Mouse (Mus musculus): ENCODE data around the gene Lpcat3.
"Not testable (repeated sequence)": the region's sequence is repeated elsewhere in the genome, so short reads cannot be mapped to it uniquely, and the experiment has no call there.

The Lpcat3 gene

GRCm38 (mm10) chr6:124676171-124676570, 13.3 kb downstream of the Lpcat3 start:
- no peak for DNase-seq (ENCODE audit: low read depth, low spot score)

GRCm38 (mm10) chr6:124678769-124679168, 15.9 kb downstream of the Lpcat3 start:
- no peak for DNase-seq (ENCODE audit: low read depth, low spot score)

GRCm38 (mm10) chr6:124679486-124679885, 16.7 kb downstream of the Lpcat3 start:
- no peak for DNase-seq (ENCODE audit: low read depth, low spot score)

GRCm38 (mm10) chr6:124682291-124682690, 19.5 kb downstream of the Lpcat3 start:
- not testable (repeated sequence) for DNase-seq (ENCODE audit: low read depth, low spot score)

- DNase-seq (ENCODE audit: low read depth, low spot score) = no peak
Measured at GRCm38 (mm10) chr6:124683591-124684417, 21.0 kb downstream of the Lpcat3 start.

- no peak for DNase-seq (ENCODE audit: low read depth, low spot score)
Measured at GRCm38 (mm10) chr6:124685606-124686386, 23.0 kb downstream of the Lpcat3 start.

GRCm38 (mm10) chr6:124686644-124687043, 23.8 kb downstream of the Lpcat3 start:
- not testable (repeated sequence) for DNase-seq (ENCODE audit: low read depth, low spot score)

GRCm38 (mm10) chr6:124688151-124688758, 25.4 kb downstream of the Lpcat3 start:
- no peak for DNase-seq (ENCODE audit: low read depth, low spot score)

- DNase-seq (ENCODE audit: low read depth, low spot score) = no peak
Measured at GRCm38 (mm10) chr6:124689011-124689410, 26.2 kb downstream of the Lpcat3 start.

- no peak for DNase-seq (ENCODE audit: low read depth, low spot score)
Measured at GRCm38 (mm10) chr6:124690517-124690916, 27.7 kb downstream of the Lpcat3 start.

GRCm38 (mm10) chr6:124693243-124693981, 30.6 kb downstream of the Lpcat3 start:
- no peak for DNase-seq (ENCODE audit: low read depth, low spot score)

GRCm38 (mm10) chr6:124694166-124694955, 31.5 kb downstream of the Lpcat3 start:
- DNase-seq (ENCODE audit: low read depth, low spot score) = no peak

- no peak for DNase-seq (ENCODE audit: low read depth, low spot score)
Measured at GRCm38 (mm10) chr6:124696441-124697150, 33.8 kb downstream of the Lpcat3 start.

GRCm38 (mm10) chr6:124698751-124699150, 35.9 kb downstream of the Lpcat3 start:
- DNase-seq (ENCODE audit: low read depth, low spot score) = no peak

- no peak for DNase-seq (ENCODE audit: low read depth, low spot score)
Measured at GRCm38 (mm10) chr6:124699366-124699765, 36.5 kb downstream of the Lpcat3 start.

- DNase-seq (ENCODE audit: low read depth, low spot score) = no peak
Measured at GRCm38 (mm10) chr6:124699962-124700610, 37.3 kb downstream of the Lpcat3 start.

- DNase-seq (ENCODE audit: low read depth, low spot score) = peak; percentile 60
Measured at GRCm38 (mm10) chr6:124701338-124701737, 38.5 kb downstream of the Lpcat3 start.

GRCm38 (mm10) chr6:124702102-124702783, 39.4 kb downstream of the Lpcat3 start:
- no peak for DNase-seq (ENCODE audit: low read depth, low spot score)

GRCm38 (mm10) chr6:124702784-124703103, 39.9 kb downstream of the Lpcat3 start:
- peak; percentile 95 for DNase-seq (ENCODE audit: low read depth, low spot score)

Measured in ES-CJ7 (cell line).